Mouse (Mus musculus) ES-E14 (cell line): ENCODE measurements around the gene Nr4a2.

Experiments
- CHD2 ChIP-seq: IDR thresholded peaks from 2 replicates; pipeline ENCODE4 v1.6.1; 2014; ENCODE audit warnings: mild to moderate bottlenecking, low read depth, low read length, inconsistent platforms
- HCFC1 ChIP-seq: IDR thresholded peaks from 2 replicates; pipeline ENCODE4 v1.6.1; 2012; ENCODE audit warnings: low read length, inconsistent platforms, borderline replicate concordance; ENCODE audit not compliant: insufficient read depth
- ZNF384 ChIP-seq: IDR thresholded peaks from 2 replicates; pipeline ENCODE4 v1.6.1; 2012; ENCODE audit warnings: low read depth, low read length, inconsistent platforms

DNA sequence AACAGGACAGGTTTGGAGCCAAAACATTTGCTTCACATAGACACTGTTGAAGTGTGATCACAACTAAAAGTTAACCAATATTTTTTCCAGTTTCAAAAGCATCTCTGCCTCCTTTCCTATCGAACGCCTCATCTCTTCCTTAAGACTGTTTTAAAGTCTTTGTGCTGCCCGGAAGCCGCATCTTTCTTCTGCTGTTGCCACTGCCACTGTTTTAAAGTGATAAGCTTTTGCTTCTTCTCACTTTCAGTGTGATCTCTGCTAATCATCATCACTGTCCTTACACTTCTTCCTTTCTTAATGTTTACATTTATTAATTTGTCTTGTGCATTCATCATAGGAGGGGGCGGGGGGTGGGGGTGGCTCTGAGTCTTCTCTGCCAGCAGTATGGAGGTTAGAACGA lies 2.1 kb upstream of the Nr4a2 start:
- TF ChIP-seq HCFC1: no peak
- TF ChIP-seq ZNF384: no peak
- TF ChIP-seq CHD2: no peak
